Comparison of ENCODE assay signal across 7 mouse cellular contexts in the genomic region with DNA sequence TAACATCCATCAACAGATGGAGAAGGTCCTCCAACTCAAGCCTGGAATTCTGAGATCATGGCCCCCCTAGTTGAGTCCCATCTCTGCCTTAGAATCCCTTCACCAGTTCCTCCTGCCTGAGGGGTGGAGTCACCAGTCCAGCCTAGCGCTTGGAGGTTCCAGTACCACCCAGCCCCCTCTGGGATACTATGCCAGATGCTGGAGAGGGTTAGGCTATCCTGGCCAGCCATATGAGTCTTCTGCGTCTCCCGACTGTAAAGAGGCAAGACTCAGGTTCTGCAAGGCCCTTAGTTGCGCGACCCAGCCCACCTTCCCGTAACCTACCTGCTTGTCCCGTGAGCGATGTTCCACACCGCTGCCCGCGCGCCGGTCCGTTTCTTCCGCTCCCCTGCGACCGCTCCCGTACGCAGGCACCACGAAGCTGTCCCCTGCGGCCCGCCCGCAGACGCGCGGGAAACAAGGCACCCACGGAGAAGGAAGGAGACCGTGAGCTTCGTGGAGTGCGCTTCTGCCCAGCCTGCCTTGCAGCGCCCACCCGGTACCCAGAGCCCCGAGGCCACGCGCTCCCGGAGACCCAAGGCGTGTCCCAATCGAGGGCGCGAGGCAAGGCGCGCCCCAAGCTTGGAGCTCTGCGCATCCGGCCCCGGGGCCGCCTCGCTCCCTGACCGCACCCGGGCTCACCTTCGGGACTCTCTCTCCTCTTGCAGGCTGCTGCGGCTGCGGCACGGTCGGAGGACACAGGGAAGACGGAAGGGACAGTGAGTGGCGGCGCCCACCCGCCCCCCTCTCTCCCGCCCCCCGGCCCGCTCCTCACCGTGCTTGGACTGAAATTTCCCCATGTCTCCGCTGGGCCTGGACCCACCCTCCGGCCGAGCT. TPM values are rescaled to one million over a fixed set of nuclear protein-coding genes. Genes with fewer than 3 reads are reported as not detected.
DNase-seq lines count a peak whose midpoint lies in the region; ATAC-seq and TF ChIP-seq lines count a peak whose summit lies in the region.

No protein-coding gene starts in this region.

- no peak for DNase-seq in liver, adult 2 months (ENCODE audit: extremely low read depth, low read depth, low spot score)
- DNase-seq in liver = no peak
- DNase-seq in left cerebral cortex, postnatal 14 days (ENCODE audit: low spot score in 2 of 2) = no peak

- no peak overlapping the region for H3K27ac ChIP-seq in liver, adult 2 months (replicated peaks; ENCODE audit: insufficient read depth, low read depth, low read length)
- H3K27ac ChIP-seq in heart, embryonic 15.5 days = no peak overlapping the region
- peak overlapping the region; percentile 6; the same call in 1 of the 2 replicates for H3K27ac ChIP-seq in limb, embryonic 13.5 days
- H3K27ac ChIP-seq in neural tube, embryonic 14.5 days (ENCODE audit: low read depth, low read length) = no peak overlapping the region

- no peaks in the 10 kb centered on the region for H3K9me3 ChIP-seq in heart, embryonic 15.5 days (replicated peaks)
- no peaks in the 10 kb centered on the region for H3K9me3 ChIP-seq in limb, embryonic 13.5 days
- no peaks in the 10 kb centered on the region for H3K9me3 ChIP-seq in neural tube, embryonic 14.5 days (ENCODE audit: control insufficient read depth, low read length)

- no peaks in the 10 kb centered on the region for H3K79me2 ChIP-seq in liver, adult 2 months (ENCODE audit: control insufficient read depth, insufficient read depth, low read length)

- no peak for TF ChIP-seq CTCF in liver, adult 2 months (IDR thresholded peaks at IDR 0.05; ENCODE audit: low read depth, low read length)

- WGBS in liver, adult 2 months = 3% methylated on average over 65 of the region's 65 CpGs
- 1% methylated on average over 63 of the region's 65 CpGs for WGBS in heart, embryonic 15.5 days
- WGBS in limb, embryonic 13.5 days = under 1% methylated on average over 52 of the region's 65 CpGs
- WGBS in neural tube, embryonic 14.5 days = under 1% methylated on average over 61 of the region's 65 CpGs

- no peaks in the 10 kb centered on the region for H3K4me1 ChIP-seq in liver, adult 2 months (ENCODE audit: control insufficient read depth, insufficient read depth, low read length)
- peaks cover 13% of the 10 kb centered on the region for H3K4me1 ChIP-seq in heart, embryonic 15.5 days (replicated peaks)
- peaks cover 31% of the 10 kb centered on the region for H3K4me1 ChIP-seq in limb, embryonic 13.5 days
- H3K4me1 ChIP-seq in neural tube, embryonic 14.5 days (ENCODE audit: control insufficient read depth, insufficient read depth, low read length) = 0 out of 2 replicates have a peak, but pooled peaks cover 2% of the 10 kb centered on the region

- peak overlapping the region; percentile 97 for H3K4me2 ChIP-seq in heart, embryonic 15.5 days
- peak overlapping the region; percentile 87 for H3K4me2 ChIP-seq in limb, embryonic 13.5 days (replicated peaks)
- H3K4me2 ChIP-seq in neural tube, embryonic 14.5 days (ENCODE audit: low read depth, low read length) = peak overlapping the region; percentile 87

- ATAC-seq in common myeloid progenitor, adult 5-6 weeks (replicated peaks; ENCODE audit: low read depth, poor library complexity, severe bottlenecking) = peak; percentile 26; the same call in 1 of the 2 replicates
- ATAC-seq in heart, embryonic 15.5 days (replicated peaks; ENCODE audit: insufficient number of reproducible peaks, insufficient read depth, low FRiP score, low read depth) = peak; percentile 19; the same call in 1 of the 2 replicates
- peak; percentile 73 for ATAC-seq in limb, embryonic 13.5 days (ENCODE audit: low FRiP score, low read depth)
- peak; percentile 84 for ATAC-seq in neural tube, embryonic 14.5 days (ENCODE audit: low read depth)

- peak overlapping the region; percentile 62 for H3K9ac ChIP-seq in liver, adult 2 months (ENCODE audit: low read depth, low read length)
- H3K9ac ChIP-seq in heart, embryonic 15.5 days = peak overlapping the region; percentile 63
- peak overlapping the region; percentile 83 for H3K9ac ChIP-seq in limb, embryonic 13.5 days
- peak overlapping the region; percentile 63 for H3K9ac ChIP-seq in neural tube, embryonic 14.5 days (replicated peaks; ENCODE audit: low read depth, low read length)

- H3K4me3 ChIP-seq in liver, adult 2 months (ENCODE audit: insufficient read depth, low read depth, low read length) = peak overlapping the region; percentile 65
- H3K4me3 ChIP-seq in heart, embryonic 15.5 days = peak overlapping the region; percentile 65
- peak overlapping the region; percentile 67 for H3K4me3 ChIP-seq in limb, embryonic 13.5 days
- peak overlapping the region; percentile 57 for H3K4me3 ChIP-seq in neural tube, embryonic 14.5 days (ENCODE audit: low read depth, low read length)

- intact Hi-C loops in left cerebral cortex, postnatal 14 days (cut with DNase I) = no loop called here

- H3K36me3 ChIP-seq in liver, adult 2 months (ENCODE audit: control insufficient read depth, insufficient read depth, low read length) = no peaks in the 10 kb centered on the region
- no peaks in the 10 kb centered on the region for H3K36me3 ChIP-seq in heart, embryonic 15.5 days
- H3K36me3 ChIP-seq in limb, embryonic 13.5 days = peaks cover 12% of the 10 kb centered on the region; the same call in 1 of the 2 replicates
- no peaks in the 10 kb centered on the region for H3K36me3 ChIP-seq in neural tube, embryonic 14.5 days (ENCODE audit: control insufficient read depth, insufficient read depth, low read length)

- H3K27me3 ChIP-seq in liver, adult 2 months (ENCODE audit: control insufficient read depth, insufficient read depth, low read length) = peaks cover 5% of the 10 kb centered on the region; the same call in 1 of the 2 replicates
- H3K27me3 ChIP-seq in heart, embryonic 15.5 days = peaks cover 36% of the 10 kb centered on the region
- H3K27me3 ChIP-seq in limb, embryonic 13.5 days = peaks cover 25% of the 10 kb centered on the region
- peaks cover 10% of the 10 kb centered on the region for H3K27me3 ChIP-seq in neural tube, embryonic 14.5 days (ENCODE audit: control insufficient read depth, insufficient read depth, low read length)

- TF ChIP-seq POLR2A in liver, adult 2 months (IDR thresholded peaks at IDR 0.05; ENCODE audit: extremely low read depth, insufficient read depth, low read length) = no peak

RNA-seq across cellular contexts. Expression of gene Nkd2, which starts 0.6 kb away (rescaled TPM):
- 0.09 and 0.34 TPM in 2 replicates for total RNA-seq in liver, adult 2 months (2014; rRNA removed)
- 0.34 and 0.83 TPM in 2 replicates for polyA plus RNA-seq in liver, adult 2 months (2012; rRNA removed)
- total RNA-seq in common myeloid progenitor, adult 5-6 weeks (2017) = not detected in 2 replicates
- polyA plus RNA-seq in heart, embryonic 15.5 days (2015; fragmentation: Nextera tagmentation; extraction: Ambion mirVana) = 3.0 and 3.6 TPM in 2 replicates
- polyA plus RNA-seq in limb, embryonic 13.5 days (2015; fragmentation: Nextera tagmentation; extraction: Ambion mirVana) = 40.5 and 44.5 TPM in 2 replicates
- polyA plus RNA-seq in neural tube, embryonic 14.5 days (2014; fragmentation: Nextera tagmentation; extraction: Ambion mirVana) = 10.1 and 10.3 TPM in 2 replicates
- 1 to 10 TPM; 3.7 to 4.9 TPM for total RNA-seq in left cerebral cortex, postnatal 14 days (2021)

Comparison
In these comparisons a context has a peak if more than half of its experiments do, and no peak if none do; other contexts are left out.
1. ATAC-seq: peak in every context shown above with its lines; median percentile 84 in neural tube, embryonic 14.5 days; 73 in limb, embryonic 13.5 days; 26 in common myeloid progenitor, adult 5-6 weeks; 19 in heart, embryonic 15.5 days.